Mouse (Mus musculus) spleen, adult 2 months (tissue): ENCODE data around the gene Pfkfb3.
A peak's percentile ranks its signal among the peaks of the same experiment; 100 is the strongest.

Source experiments
- CTCF ChIP-seq: fragments of 200-500 bp; IDR thresholded peaks from 2 replicates; pipeline ENCODE4 v1.5.1; 2011; ENCODE audit warnings: mild to moderate bottlenecking, inconsistent platforms; ENCODE audit not compliant: insufficient read depth, insufficient read length, insufficient replicate concordance; ENCODE audit errors: extremely low read depth
- POLR2A ChIP-seq: fragments of 200-500 bp; IDR thresholded peaks from 2 replicates; pipeline ENCODE4 v1.6.1; 2011; ENCODE audit warnings: low read depth, low read length, inconsistent platforms

GRCm38 (mm10) chr2:11553471-11554400 lies at the start of gene Pfkfb3:
- peak; percentile 25; the same call in 1 of the 2 replicates for TF ChIP-seq POLR2A
- TF ChIP-seq CTCF, result no peak
